ENCODE assay signal across 11 mouse cellular contexts in genomic region chr5:139991531-139991930, GRCm38 (mm10).
"Had no signal": no experiment of that assay in that cellular context is flagged by ENCODE, and none has a peak within 500 bp of the region (broad histone marks: within the 10 kb centered on the region; RNA-seq: fewer than 3 reads in every experiment).

No protein-coding gene starts in this region.

- DNase-seq: left cerebral cortex, postnatal 4 days; liver; liver, embryonic 13.5 days; liver, postnatal 0 days; lung, adult 18-20 months; lung, adult 2 months; lung, embryonic 14.5 days; lung, postnatal 10 days; lung, postnatal 14 days; lung, postnatal 4 days; midbrain, embryonic 14.5 days had no signal
